Comparison of ENCODE assay signal across 11 mouse cellular contexts in genomic region chr7:80997776-80998175, GRCm38 (mm10). TPM values are rescaled to one million over a fixed set of nuclear protein-coding genes. Genes with fewer than 3 reads are reported as not detected.
DNase-seq lines count a peak whose midpoint lies in the region; ATAC-seq and TF ChIP-seq lines count a peak whose summit lies in the region.
"Had no signal": no experiment of that assay in that cellular context is flagged by ENCODE, and none has a peak within 500 bp of the region (broad histone marks: within the 10 kb centered on the region; RNA-seq: fewer than 3 reads in every experiment).

No protein-coding gene starts in this region.

- H3K27me3 ChIP-seq in CH12.LX (replicated peaks): no peaks in the 10 kb centered on the region
- no peaks in the 10 kb centered on the region for H3K27me3 ChIP-seq in forebrain, embryonic 16.5 days (replicated peaks; ENCODE audit: control insufficient read depth, insufficient read depth, low read length)
- no peaks in the 10 kb centered on the region for H3K27me3 ChIP-seq in neural tube, embryonic 15.5 days (replicated peaks)
- H3K27me3 ChIP-seq: hindbrain, embryonic 15.5 days; midbrain, embryonic 12.5 days had no signal

- peak; percentile 93 for TF ChIP-seq EP300 in CH12.LX (IDR thresholded peaks at IDR 0.05; ENCODE audit: low read length)

- H3K27ac ChIP-seq in CH12.LX (ENCODE audit: insufficient read depth, low read depth) (peak overlapping the region; percentile 78), macrophage (peak overlapping the region; percentile 64)
- H3K27ac ChIP-seq in forebrain, embryonic 16.5 days (ENCODE audit: low read length): no peak overlapping the region
- H3K27ac ChIP-seq in left cerebral cortex, adult 2 months: no peak overlapping the region
- H3K27ac ChIP-seq in neural tube, embryonic 15.5 days (replicated peaks): no peak overlapping the region
- H3K27ac ChIP-seq: hindbrain, embryonic 15.5 days; limb, embryonic 10.5 days; midbrain, embryonic 12.5 days had no signal

- DNase-seq in kidney, postnatal 10 days: peak; percentile 23
- DNase-seq in kidney, adult 9 months: no peak
- DNase-seq in CH12.LX (ENCODE audit: extremely low read depth): peak; percentile 59
- DNase-seq in adrenal gland, postnatal 36 days: peak; percentile 31 to 60
- DNase-seq in left cerebral cortex, adult 2 months (ENCODE audit: extremely low spot score in 1 of 2, low spot score in 2 of 2): no peak

- ATAC-seq in forebrain, embryonic 16.5 days: no peak
- ATAC-seq in neural tube, embryonic 15.5 days (ENCODE audit: low FRiP score): no peak

- H3K4me2 ChIP-seq in CH12.LX (ENCODE audit: insufficient read depth, low read depth, poor library complexity, severe bottlenecking): peak overlapping the region; percentile 53
- H3K4me2 ChIP-seq in forebrain, embryonic 16.5 days (ENCODE audit: low read length): no peak overlapping the region
- H3K4me2 ChIP-seq in neural tube, embryonic 15.5 days: no peak overlapping the region
- H3K4me2 ChIP-seq: hindbrain, embryonic 15.5 days; midbrain, embryonic 12.5 days had no signal

- TF ChIP-seq CTCF in CH12.LX (conservative IDR thresholded peaks at IDR 0.05 in 1 of 2, IDR thresholded peaks at IDR 0.05 in 1 of 2; ENCODE audit: low read depth in 2 of 2, low read length in 2 of 2): no peak
- TF ChIP-seq CTCF in left cerebral cortex, adult 2 months (IDR thresholded peaks at IDR 0.05): no peak

- peak overlapping the region; percentile 65; the same call in 1 of the 2 replicates for H3K9ac ChIP-seq in CH12.LX (ENCODE audit: insufficient read depth, low read depth)
- no peak overlapping the region for H3K9ac ChIP-seq in forebrain, embryonic 16.5 days (replicated peaks; ENCODE audit: low read depth, low read length)
- H3K9ac ChIP-seq in neural tube, embryonic 15.5 days (replicated peaks): no peak overlapping the region
- H3K9ac ChIP-seq: hindbrain, embryonic 15.5 days; midbrain, embryonic 12.5 days had no signal

- H3K79me2 ChIP-seq in CH12.LX (replicated peaks; ENCODE audit: control insufficient read depth, extremely low read depth, insufficient read depth, poor library complexity, severe bottlenecking) (peaks cover 82% of the 10 kb centered on the region), macrophage (ENCODE audit: inconsistent target) (peaks cover 84% of the 10 kb centered on the region)

- H3K9me3 ChIP-seq in CH12.LX (replicated peaks; ENCODE audit: low read length): no peaks in the 10 kb centered on the region
- no peaks in the 10 kb centered on the region for H3K9me3 ChIP-seq in forebrain, embryonic 16.5 days (ENCODE audit: control insufficient read depth, low read length)
- H3K9me3 ChIP-seq in neural tube, embryonic 15.5 days (replicated peaks): no peaks in the 10 kb centered on the region
- H3K9me3 ChIP-seq: hindbrain, embryonic 15.5 days; limb, embryonic 10.5 days; midbrain, embryonic 12.5 days had no signal

- WGBS in macrophage (ENCODE audit: missing documents): 6% methylated on average over 6 of the region's 6 CpGs
- 78% methylated on average over 6 of the region's 6 CpGs for WGBS in forebrain, embryonic 16.5 days
- WGBS in neural tube, embryonic 15.5 days: 51% methylated on average over 6 of the region's 6 CpGs

- no peak; the same call in 1 of the 2 replicates for TF ChIP-seq POLR2A in CH12.LX (IDR thresholded peaks at IDR 0.05; ENCODE audit: low read depth, low read length)

- H3K36me3 ChIP-seq in CH12.LX (replicated peaks in 1 of 2; ENCODE audit: control insufficient read depth in 1 of 2, insufficient read depth in 1 of 2, low read length in 1 of 2): peaks cover 0 to 11% of the 10 kb centered on the region in 2 experiments
- H3K36me3 ChIP-seq in macrophage (ENCODE audit: inconsistent target): no peaks in the 10 kb centered on the region
- H3K36me3 ChIP-seq in forebrain, embryonic 16.5 days (ENCODE audit: control insufficient read depth, insufficient read depth): no peaks in the 10 kb centered on the region
- H3K36me3 ChIP-seq in neural tube, embryonic 15.5 days: no peaks in the 10 kb centered on the region
- H3K36me3 ChIP-seq: hindbrain, embryonic 15.5 days; midbrain, embryonic 12.5 days had no signal

- TF ChIP-seq RAD21 in CH12.LX (IDR thresholded peaks at IDR 0.05; ENCODE audit: low read depth, low read length): no peak

- H3K4me3 ChIP-seq in CH12.LX (replicated peaks in 1 of 3; ENCODE audit: low read depth in 2 of 3, low read length in 2 of 3, poor library complexity in 1 of 3): peak overlapping the region in 2 of 3 experiments; percentile 25 to 27
- H3K4me3 ChIP-seq in macrophage (ENCODE audit: inconsistent target): peak overlapping the region; percentile 5; the same call in 1 of the 2 replicates
- H3K4me3 ChIP-seq in forebrain, embryonic 16.5 days (replicated peaks; ENCODE audit: low read length): no peak overlapping the region
- H3K4me3 ChIP-seq in left cerebral cortex, adult 2 months: no peak overlapping the region
- H3K4me3 ChIP-seq in neural tube, embryonic 15.5 days (replicated peaks): no peak overlapping the region
- H3K4me3 ChIP-seq: hindbrain, embryonic 15.5 days; limb, embryonic 10.5 days; midbrain, embryonic 12.5 days had no signal

- intact Hi-C loops in left cerebral cortex, adult 2 months (cut with DNase I): no loop called here

- in situ Hi-C loops in CH12.LX (cut with MboI; ENCODE audit: low pct_ligation_motif_present, low pct_unique_long_range_greater_than_20kb, low sequenced_read_pairs): no loop called here

- dilution Hi-C loops in CH12.LX (cut with MboI; ENCODE audit: extremely low pct_ligation_motif_present, extremely low pct_unique_long_range_greater_than_20kb, low sequenced_read_pairs): no loop called here

- H3K4me1 ChIP-seq in CH12.LX (ENCODE audit: control insufficient read depth in 1 of 2, insufficient read depth in 2 of 2): peaks cover 4 to 63% of the 10 kb centered on the region in 2 experiments; a peak in 3 of 4 replicates
- peaks cover 16% of the 10 kb centered on the region for H3K4me1 ChIP-seq in forebrain, embryonic 16.5 days (replicated peaks; ENCODE audit: control insufficient read depth, insufficient read depth, low read length)
- H3K4me1 ChIP-seq in neural tube, embryonic 15.5 days: peaks cover 32% of the 10 kb centered on the region

TF ChIP-seq in CH12.LX, 34 proteins besides CTCF, POLR2A, EP300 and RAD21 (continues in another document):
- no peak for TF ChIP-seq ELF1 (IDR thresholded peaks at IDR 0.05; ENCODE audit: low read depth, low read length)
- TF ChIP-seq MAX (IDR thresholded peaks at IDR 0.05; ENCODE audit: low read length): no peak
- TF ChIP-seq ETS1 (conservative IDR thresholded peaks at IDR 0.05; ENCODE audit: low read depth, low read length): peak; percentile 63
- peak; percentile 91; the same call in 1 of the 2 replicates for TF ChIP-seq RCOR1 (conservative IDR thresholded peaks at IDR 0.05; ENCODE audit: low read depth, low read length)
- no peak; the same call in 1 of the 2 replicates for TF ChIP-seq MYC (IDR thresholded peaks at IDR 0.05; ENCODE audit: low read depth, low read length)
- TF ChIP-seq SIN3A (IDR thresholded peaks at IDR 0.05; ENCODE audit: low read length): peak; percentile 89
- no peak for TF ChIP-seq GABPA (IDR thresholded peaks at IDR 0.05; ENCODE audit: insufficient replicate concordance, low read depth, low read length)
- TF ChIP-seq USF2 (conservative IDR thresholded peaks at IDR 0.05; ENCODE audit: low read depth, low read length): no peak
- no peak for TF ChIP-seq ZC3H11A (IDR thresholded peaks at IDR 0.05; ENCODE audit: low read depth, low read length)
- no peak for TF ChIP-seq CHD1 (IDR thresholded peaks at IDR 0.05; ENCODE audit: low read depth, low read length)

RNA-seq across cellular contexts. Expression of gene Zfp592, which starts 4.3 kb away (rescaled TPM):
- total RNA-seq in CH12.LX (2012; rRNA removed) (10.1 and 12.8 TPM in 2 replicates), CH12.LX (2014; rRNA removed) (7.8 and 9.0 TPM in 2 replicates)
- polyA plus RNA-seq in CH12.LX (2012; ENCODE audit: insufficient read length, low read depth) (16.9 and 23.6 TPM in 2 replicates), macrophage (2018) (14.6 to 15.0 TPM (median 15.0 TPM) in 3 replicates)
- 10 to 100 TPM; 21.9 to 34.3 TPM for total RNA-seq in adrenal gland, postnatal 36 days (2021)
- 10 to 100 TPM; 13.9 to 55.6 (median 35.3) TPM for total RNA-seq in macrophage (2018; cell fraction: chromatin; rRNA removed)
- total RNA-seq in macrophage (2018; cell fraction: cytosol; rRNA removed): 10 to 100 TPM in 23 of 26 experiments, 1 to 10 TPM in 3; 8.3 to 20.6 (median 15.7) TPM
- total RNA-seq in macrophage (2018; cell fraction: nucleus; rRNA removed): 10 to 100 TPM; 15.1 to 50.4 (median 30.7) TPM
- 8.4 and 12.1 TPM in 2 replicates for polyA plus RNA-seq in forebrain, embryonic 16.5 days (2015; fragmentation: Nextera tagmentation; extraction: Ambion mirVana)
- 10 to 100 TPM; 22.3 to 24.1 TPM for total RNA-seq in left cerebral cortex, adult 2 months (2021)
- polyA plus RNA-seq in neural tube, embryonic 15.5 days (2015; fragmentation: Nextera tagmentation; extraction: Ambion mirVana): 9.9 and 10.0 TPM in 2 replicates

RNA-seq across cellular contexts. Expression of gene Sec11a, which starts 50.2 kb away (rescaled TPM):
- total RNA-seq in CH12.LX (2012; rRNA removed) (93.5 and 105 TPM in 2 replicates), CH12.LX (2014; rRNA removed) (141 and 143 TPM in 2 replicates)
- polyA plus RNA-seq in CH12.LX (2012; ENCODE audit: insufficient read length, low read depth) (126 and 142 TPM in 2 replicates), macrophage (2018) (67.1 to 82.0 TPM (median 75.1 TPM) in 3 replicates)
- total RNA-seq in adrenal gland, postnatal 36 days (2021): 100 to 1,000 TPM; 100 to 116 TPM
- total RNA-seq in macrophage (2018; cell fraction: chromatin; rRNA removed): 10 to 100 TPM; 13.3 to 78.5 (median 50.6) TPM
- total RNA-seq in macrophage (2018; cell fraction: cytosol; rRNA removed): 10 to 100 TPM; 66.5 to 100.0 (median 81.5) TPM
- 100 to 1,000 TPM in 12 of 26 experiments, 10 to 100 TPM in 14; 51.2 to 154 (median 97.0) TPM for total RNA-seq in macrophage (2018; cell fraction: nucleus; rRNA removed)
- 146 and 153 TPM in 2 replicates for polyA plus RNA-seq in forebrain, embryonic 16.5 days (2015; fragmentation: Nextera tagmentation; extraction: Ambion mirVana)
- total RNA-seq in left cerebral cortex, adult 2 months (2021): 10 to 100 TPM; 49.0 to 51.3 TPM
- polyA plus RNA-seq in neural tube, embryonic 15.5 days (2015; fragmentation: Nextera tagmentation; extraction: Ambion mirVana): 145 and 160 TPM in 2 replicates

RNA-seq across cellular contexts. Expression of gene Alpk3, which starts 59.6 kb away (rescaled TPM):
- total RNA-seq in CH12.LX (2012; rRNA removed): 0.13 and 0.64 TPM in 2 replicates
- total RNA-seq in CH12.LX (2014; rRNA removed): 0.08 and 0.13 TPM in 2 replicates
- polyA plus RNA-seq in CH12.LX (2012; ENCODE audit: insufficient read length, low read depth): 1.1 and 1.6 TPM in 2 replicates
- total RNA-seq in adrenal gland, postnatal 36 days (2021): under 1 TPM; 0.23 to 0.26 TPM
- total RNA-seq in macrophage (2018; cell fraction: chromatin; rRNA removed): 1 to 10 TPM in 1 of 26 experiments, under 1 TPM in 23, not detected in 2; 0.11 to 1.1 (median 0.32) TPM
- under 1 TPM; 0.03 to 0.37 (median 0.06) TPM for total RNA-seq in macrophage (2018; cell fraction: cytosol; rRNA removed)
- total RNA-seq in macrophage (2018; cell fraction: nucleus; rRNA removed): under 1 TPM in 23 of 26 experiments, not detected in 3; 0.05 to 0.42 (median 0.15) TPM
- polyA plus RNA-seq in macrophage (2018): 0.03 to 0.06 TPM in 2 of 3 replicates, not detected in the other
- polyA plus RNA-seq in forebrain, embryonic 16.5 days (2015; fragmentation: Nextera tagmentation; extraction: Ambion mirVana): 0.05 and 0.06 TPM in 2 replicates
- under 1 TPM; 0.30 to 0.54 TPM for total RNA-seq in left cerebral cortex, adult 2 months (2021)
- 0.47 and 0.49 TPM in 2 replicates for polyA plus RNA-seq in neural tube, embryonic 15.5 days (2015; fragmentation: Nextera tagmentation; extraction: Ambion mirVana)

Comparison
In these comparisons a context has a peak if more than half of its experiments do, and no peak if none do; other contexts are left out.
1. DNase-seq: peak in kidney, postnatal 10 days (single experiment), CH12.LX (single experiment) and adrenal gland, postnatal 36 days (2 of 2); none in kidney, adult 9 months (single experiment) and left cerebral cortex, adult 2 months (0 of 2).
2. H3K27ac ChIP-seq: peak in CH12.LX (single experiment) and macrophage (single experiment); none in forebrain, embryonic 16.5 days (single experiment), left cerebral cortex, adult 2 months (single experiment) and neural tube, embryonic 15.5 days (single experiment).
3. H3K4me3 ChIP-seq: peak in CH12.LX (2 of 3) and macrophage (single experiment); none in forebrain, embryonic 16.5 days (single experiment), left cerebral cortex, adult 2 months (single experiment) and neural tube, embryonic 15.5 days (single experiment).